20 mouse cellular contexts compared by ENCODE assay signal in genomic region chr17:10473175-10473574, GRCm38 (mm10).
A peak's percentile ranks its signal among the peaks of the same experiment; 100 is the strongest.
DNase-seq lines count a peak whose midpoint lies in the region; ATAC-seq and TF ChIP-seq lines count a peak whose summit lies in the region.
"Had no signal": no experiment of that assay in that cellular context is flagged by ENCODE, and none has a peak within 500 bp of the region (broad histone marks: within the 10 kb centered on the region; RNA-seq: fewer than 3 reads in every experiment).

No protein-coding gene starts in this region.

- no peaks in the 10 kb centered on the region for H3K36me3 ChIP-seq in midbrain, postnatal 0 days (ENCODE audit: insufficient read depth, low read length)
- H3K36me3 ChIP-seq in midbrain, embryonic 11.5 days (ENCODE audit: control insufficient read depth, insufficient read depth, low read length), result no peaks in the 10 kb centered on the region
- H3K36me3 ChIP-seq in heart, embryonic 11.5 days (ENCODE audit: control insufficient read depth, insufficient read depth, low read length), result no peaks in the 10 kb centered on the region
- H3K36me3 ChIP-seq: hindbrain, embryonic 15.5 days; limb, embryonic 12.5 days had no signal

- H3K27me3 ChIP-seq in midbrain, postnatal 0 days (ENCODE audit: insufficient read depth, low read length), result no peaks in the 10 kb centered on the region
- H3K27me3 ChIP-seq in midbrain, embryonic 11.5 days (ENCODE audit: control insufficient read depth, insufficient read depth, low read length), result no peaks in the 10 kb centered on the region
- no peaks in the 10 kb centered on the region for H3K27me3 ChIP-seq in heart, embryonic 11.5 days (ENCODE audit: control insufficient read depth, insufficient read depth, low read length)
- H3K27me3 ChIP-seq: forebrain, embryonic 13.5 days; hindbrain, embryonic 15.5 days; limb, embryonic 12.5 days had no signal

- H3K9ac ChIP-seq in midbrain, postnatal 0 days (replicated peaks; ENCODE audit: low read length, poor library complexity, severe bottlenecking), result no peak overlapping the region
- no peak overlapping the region for H3K9ac ChIP-seq in midbrain, embryonic 11.5 days (ENCODE audit: low read length)
- H3K9ac ChIP-seq in heart, embryonic 11.5 days (ENCODE audit: low read depth, low read length), result no peak overlapping the region
- H3K9ac ChIP-seq: forebrain, embryonic 13.5 days; hindbrain, embryonic 15.5 days; limb, embryonic 12.5 days; liver, embryonic 14.5 days had no signal

- no peak for ATAC-seq in midbrain, postnatal 0 days (ENCODE audit: low FRiP score)
- ATAC-seq in midbrain, embryonic 11.5 days (ENCODE audit: low FRiP score), result no peak
- no peak for ATAC-seq in heart, embryonic 11.5 days (replicated peaks; ENCODE audit: insufficient number of reproducible peaks, low FRiP score, low TSS enrichment)
- ATAC-seq: forebrain, embryonic 13.5 days; intestine, postnatal 0 days; midbrain, embryonic 16.5 days had no signal

- 82% methylated on average over 6 of the region's 6 CpGs for WGBS in midbrain, postnatal 0 days
- WGBS in midbrain, embryonic 11.5 days, result 95% methylated on average over 6 of the region's 6 CpGs
- WGBS in heart, embryonic 11.5 days (ENCODE audit: insufficient replicate concordance), result 54% methylated on average over 6 of the region's 6 CpGs

- H3K4me3 ChIP-seq in gastrocnemius, adult 2 months, result no peak overlapping the region
- H3K4me3 ChIP-seq in midbrain, postnatal 0 days (ENCODE audit: low read depth, low read length), result no peak overlapping the region
- H3K4me3 ChIP-seq in midbrain, embryonic 11.5 days (ENCODE audit: low read depth, low read length), result no peak overlapping the region
- H3K4me3 ChIP-seq in heart, embryonic 11.5 days (ENCODE audit: low read depth, low read length), result no peak overlapping the region
- H3K4me3 ChIP-seq: forebrain, embryonic 13.5 days; hindbrain, embryonic 15.5 days; left cerebral cortex, adult 2 months; limb, embryonic 12.5 days had no signal

- H3K4me1 ChIP-seq in midbrain, postnatal 0 days (ENCODE audit: insufficient read depth, low read length), result no peaks in the 10 kb centered on the region
- no peaks in the 10 kb centered on the region for H3K4me1 ChIP-seq in midbrain, embryonic 11.5 days (ENCODE audit: control insufficient read depth, insufficient read depth, low read length)
- H3K4me1 ChIP-seq in heart, embryonic 11.5 days (ENCODE audit: control insufficient read depth, insufficient read depth, low read length), result peaks cover 34% of the 10 kb centered on the region

- intact Hi-C loops in gastrocnemius, adult 2 months (cut with DNase I), result no loop called here
- intact Hi-C loops in gastrocnemius, postnatal 36 days (cut with DNase I), result no loop called here
- intact Hi-C loops in heart, postnatal 14 days (cut with DNase I), result loop anchor here (5.0 kb wide), 2 partner anchors 61 to 151 kb away; no protein-coding TSS in a partner anchor

- H3K4me2 ChIP-seq in midbrain, postnatal 0 days (ENCODE audit: low read depth, low read length, poor library complexity, severe bottlenecking), result no peak overlapping the region
- H3K4me2 ChIP-seq in midbrain, embryonic 11.5 days, result no peak overlapping the region
- H3K4me2 ChIP-seq in heart, embryonic 11.5 days, result no peak overlapping the region
- H3K4me2 ChIP-seq: forebrain, embryonic 13.5 days; hindbrain, embryonic 15.5 days; limb, embryonic 12.5 days had no signal

- peak overlapping the region; percentile 77 for H3K27ac ChIP-seq in gastrocnemius, adult 2 months
- H3K27ac ChIP-seq in midbrain, postnatal 0 days (ENCODE audit: low read depth, low read length), result no peak overlapping the region
- H3K27ac ChIP-seq in midbrain, embryonic 11.5 days (ENCODE audit: low read depth, low read length), result no peak overlapping the region
- peak overlapping the region; percentile 87 for H3K27ac ChIP-seq in heart, embryonic 11.5 days (ENCODE audit: low read depth, low read length)
- H3K27ac ChIP-seq: forebrain, embryonic 13.5 days; hindbrain, embryonic 15.5 days; kidney, postnatal 0 days; left cerebral cortex, adult 2 months; limb, embryonic 12.5 days; liver, embryonic 14.5 days; stomach, postnatal 0 days had no signal

- no peak for TF ChIP-seq CTCF in gastrocnemius, adult 2 months (IDR thresholded peaks at IDR 0.05)
- TF ChIP-seq CTCF in midbrain, postnatal 0 days (IDR thresholded peaks at IDR 0.05), result no peak

- no peak for DNase-seq in gastrocnemius, adult 2 months
- no peak for DNase-seq in gastrocnemius, postnatal 36 days
- peak; percentile 36 for DNase-seq in midbrain, postnatal 0 days (ENCODE audit: low spot score)
- DNase-seq in midbrain, embryonic 11.5 days (ENCODE audit: low spot score, missing footprints), result no peak
- peak; percentile 49 to 73 for DNase-seq in heart, postnatal 14 days
- no peak for DNase-seq in retina, embryonic 14.5 days (ENCODE audit: low spot score)
- no peak for DNase-seq in MN1 (ENCODE audit: low spot score)
- DNase-seq: lung, postnatal 10 days; right cerebral cortex, postnatal 25 days; thymus, postnatal 25 days had no signal

- no peaks in the 10 kb centered on the region for H3K9me3 ChIP-seq in midbrain, postnatal 0 days (ENCODE audit: low read length)
- H3K9me3 ChIP-seq in midbrain, embryonic 11.5 days (ENCODE audit: control insufficient read depth, low read length), result no peaks in the 10 kb centered on the region
- H3K9me3 ChIP-seq in heart, embryonic 11.5 days (replicated peaks; ENCODE audit: control insufficient read depth, low read length), result no peaks in the 10 kb centered on the region
- H3K9me3 ChIP-seq: forebrain, embryonic 13.5 days; hindbrain, embryonic 15.5 days; limb, embryonic 12.5 days had no signal

Comparison
In these comparisons a context has a peak if more than half of its experiments do, and no peak if none do; other contexts are left out.
1. DNase-seq: peak in midbrain, postnatal 0 days (single experiment) and heart, postnatal 14 days (2 of 2); none in gastrocnemius, adult 2 months (single experiment), gastrocnemius, postnatal 36 days (0 of 2), midbrain, embryonic 11.5 days (single experiment), retina, embryonic 14.5 days (single experiment) and MN1 (single experiment).
2. H3K27ac ChIP-seq: peak in gastrocnemius, adult 2 months (single experiment) and heart, embryonic 11.5 days (single experiment); none in midbrain, postnatal 0 days (single experiment) and midbrain, embryonic 11.5 days (single experiment).